Mouse (Mus musculus) intestine, postnatal 0 days (tissue): Measurements from ENCODE around the gene Llgl2. TPM values are rescaled to one million over a fixed set of nuclear protein-coding genes. Genes with fewer than 3 reads are reported as not detected.

ENCODE experiments used
- ATAC-seq: fragments of 200-750 bp; cut with Nextera tagmentation; 2 replicates; pipeline ENCODE4 v1.8.0; 2017; ENCODE audit warnings: mild to moderate bottlenecking, moderate TSS enrichment, moderate library complexity
- H3K27ac ChIP-seq: fragments of 300-500 bp; sonication (generic); 2 replicates; pipeline ENCODE4 v1.5.1; 2014; ENCODE audit warnings: mild to moderate bottlenecking, low read depth, low read length, moderate library complexity
- H3K27me3 ChIP-seq: fragments of 300-500 bp; sonication (generic); replicated peaks from 2 replicates; pipeline ENCODE4 v1.6.1; 2014; ENCODE audit warnings: low read length, mixed read lengths; ENCODE audit not compliant: control insufficient read depth, insufficient read depth
- H3K36me3 ChIP-seq: fragments of 300-500 bp; sonication (generic); 2 replicates; pipeline ENCODE4 v1.6.1; 2014; ENCODE audit warnings: mild to moderate bottlenecking, moderate library complexity; ENCODE audit not compliant: control insufficient read depth, insufficient read depth
- H3K4me1 ChIP-seq: fragments of 300-500 bp; sonication (generic); replicated peaks from 2 replicates; pipeline ENCODE4 v1.6.1; 2014; ENCODE audit warnings: antibody characterized with exemption, low read length, mixed read lengths; ENCODE audit not compliant: control insufficient read depth, insufficient read depth
- H3K4me2 ChIP-seq: fragments of 300-500 bp; sonication (generic); replicated peaks from 2 replicates; pipeline ENCODE4 v1.6.1; 2014; ENCODE audit warnings: low read depth, mild to moderate bottlenecking, moderate library complexity
- H3K4me3 ChIP-seq: fragments of 300-500 bp; sonication (generic); 2 replicates; pipeline ENCODE4 v1.5.1; 2014; ENCODE audit warnings: low read depth, low read length
- H3K9ac ChIP-seq: fragments of 300-500 bp; sonication (generic); 2 replicates; pipeline ENCODE4 v1.6.1; 2014; ENCODE audit warnings: mild to moderate bottlenecking, low read depth, low read length
- H3K9me3 ChIP-seq: fragments of 300-500 bp; sonication (generic); 2 replicates; pipeline ENCODE4 v1.6.1; 2016; ENCODE audit warnings: mixed run types; ENCODE audit not compliant: control insufficient read depth
- CTCF ChIP-seq: sonication (generic); IDR thresholded peaks from 2 replicates; pipeline ENCODE4 v1.5.1; 2016; ENCODE audit warnings: low read depth, mild to moderate bottlenecking, control low read depth, antibody characterized with exemption, moderate library complexity
- WGBS: fragments of 180-500 bp; shearing (Covaris S2); extraction: QIAGEN DNeasy Blood & Tissue Kit; methylation state at CpG from one replicate; pipeline ENCODE4 v1.1.7; 2014; 5-methylcytosine and 5-hydroxymethylcytosine counted together
- microRNA-seq: library from miRNA; unstranded; fragments of <30 nt; microRNA quantifications from one replicate; pipeline ENCODE4, GENCODE M21; 2016
- polyA plus RNA-seq: library from polyadenylated mRNA; unstranded; fragments of >200 nt; fragmentation: Nextera tagmentation; extraction: Ambion mirVana; gene quantifications from 2 replicates; pipeline ENCODE4 v1.2.1, GENCODE M21; 2015

The Llgl2 gene
- polyA plus RNA-seq, 1 experiment from 2014 or later, result 61.8 TPM

DNA sequence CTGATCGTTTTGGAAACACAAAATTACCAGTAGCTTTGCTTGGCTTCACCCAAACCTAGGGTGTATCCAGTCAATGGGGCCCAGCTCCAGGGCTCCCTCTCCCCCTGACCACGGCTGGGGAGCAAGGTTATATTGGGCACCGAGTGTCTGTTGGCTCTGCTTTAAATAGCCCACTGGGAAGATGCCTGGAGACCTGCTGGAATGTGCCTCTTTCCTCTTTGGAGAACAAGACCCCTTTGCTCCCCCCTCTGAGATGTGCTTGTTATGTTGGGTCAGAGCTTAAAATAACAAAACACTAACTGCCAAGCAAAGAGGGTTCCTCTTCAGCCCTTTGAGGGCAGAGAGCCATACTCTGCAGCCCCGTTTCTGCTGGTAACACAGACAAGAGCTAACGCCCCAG lies 78.3 kb downstream of the Llgl2 start:
- ATAC-seq, result no peak
- TF ChIP-seq CTCF, result no peak
- Histone ChIP-seq H3K36me3 (peaks cover 4% of the 10 kb centered on the region; the same call in 1 of the 2 replicates), H3K4me3 (no peak overlapping the region), H3K27ac (no peak overlapping the region), H3K9ac (no peak overlapping the region), H3K9me3 (no peaks in the 10 kb centered on the region), H3K4me1 (peaks cover 20% of the 10 kb centered on the region), H3K27me3 (no peaks in the 10 kb centered on the region), H3K4me2 (no peak overlapping the region)
- WGBS, result 83% methylated on average over 5 of the region's 5 CpGs

- no peak for TF ChIP-seq CTCF
- peaks cover 20% of the 10 kb centered on the region for H3K4me1 ChIP-seq
- no peak overlapping the region for H3K4me2 ChIP-seq
- no peak for ATAC-seq
- H3K27ac ChIP-seq, result 0 out of 2 replicates have a peak overlapping the region, but pooled peaks have one; percentile 60
- peaks cover 4% of the 10 kb centered on the region; the same call in 1 of the 2 replicates for H3K36me3 ChIP-seq
- H3K4me3 ChIP-seq, result no peak overlapping the region
- H3K9ac ChIP-seq, result no peak overlapping the region
- H3K9me3 ChIP-seq, result no peaks in the 10 kb centered on the region
- H3K27me3 ChIP-seq, result no peaks in the 10 kb centered on the region
- 41% methylated on average over 1 of the region's 1 CpGs for WGBS
Observed at GRCm38 (mm10) chr11:115902831-115903230, 79.0 kb downstream of the Llgl2 start.

GRCm38 (mm10) chr11:115903384-115904230 lies 79.8 kb downstream of the Llgl2 start:
- H3K9ac ChIP-seq, result no peak overlapping the region
- H3K27ac ChIP-seq, result peak overlapping the region; percentile 60; the same call in 1 of the 2 replicates
- peaks cover 20% of the 10 kb centered on the region for H3K4me1 ChIP-seq
- no peak overlapping the region for H3K4me2 ChIP-seq
- ATAC-seq, result peak; percentile 35; the same call in 1 of the 2 replicates
- 44% methylated on average over 11 of the region's 11 CpGs for WGBS
- H3K27me3 ChIP-seq, result no peaks in the 10 kb centered on the region
- no peak for TF ChIP-seq CTCF
- no peaks in the 10 kb centered on the region for H3K9me3 ChIP-seq
- H3K36me3 ChIP-seq, result peaks cover 4% of the 10 kb centered on the region; the same call in 1 of the 2 replicates
- H3K4me3 ChIP-seq, result no peak overlapping the region

DNA sequence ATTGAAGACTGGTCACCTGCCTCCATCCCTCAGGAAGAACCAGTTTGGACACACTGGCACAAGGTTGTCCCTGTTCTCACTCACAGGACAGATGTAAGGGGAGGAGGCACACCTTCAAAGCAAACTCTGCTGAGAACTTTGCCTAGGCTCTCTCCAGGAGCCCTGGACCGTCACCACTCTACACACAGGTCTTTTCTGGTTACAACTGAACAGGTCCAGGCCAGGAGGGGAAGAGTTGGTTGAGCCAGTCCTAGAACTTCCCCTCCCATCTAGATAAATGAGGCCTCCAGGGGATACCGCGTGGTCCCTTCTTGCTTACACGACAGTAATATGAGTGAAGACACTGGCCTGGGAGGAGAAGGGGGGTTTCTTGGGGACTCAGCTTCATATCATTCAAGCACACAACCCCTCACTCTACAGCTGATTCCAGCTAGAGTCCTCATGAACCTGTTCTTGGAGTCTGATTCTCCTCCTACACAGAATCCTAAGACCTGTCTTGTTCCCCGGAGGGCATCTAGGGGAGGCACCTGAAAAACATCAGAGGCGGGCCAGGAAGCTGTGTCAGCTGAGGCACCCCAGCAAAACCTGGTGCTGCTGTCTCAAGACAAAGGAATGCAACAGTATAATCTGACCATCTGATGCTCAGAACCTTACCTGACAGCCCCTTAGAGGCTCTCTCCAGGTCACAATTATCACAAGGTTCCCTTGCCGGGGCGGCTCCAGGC lies 80.5 kb downstream of the Llgl2 start:
- 51% methylated on average over 8 of the region's 8 CpGs for WGBS
- H3K27me3 ChIP-seq, result no peaks in the 10 kb centered on the region
- H3K4me2 ChIP-seq, result no peak overlapping the region
- peaks cover 4% of the 10 kb centered on the region; the same call in 1 of the 2 replicates for H3K36me3 ChIP-seq
- H3K9me3 ChIP-seq, result no peaks in the 10 kb centered on the region
- peaks cover 20% of the 10 kb centered on the region for H3K4me1 ChIP-seq
- no peak overlapping the region for H3K4me3 ChIP-seq
- TF ChIP-seq CTCF, result no peak
- H3K27ac ChIP-seq, result 0 out of 2 replicates have a peak overlapping the region, but pooled peaks have one; percentile 60
- H3K9ac ChIP-seq, result no peak overlapping the region
- ATAC-seq, result no peak

Small RNA genes lying within 50 kb of the gene (microRNA-seq; reads per million reads assigned to microRNA genes)
- not detected for gene Mir5621

Other genes starting within 250 kb of the Llgl2 start
- gene Mrps7, start 220.1 kb upstream of the Llgl2 start, polyA plus RNA-seq, result 51.6 and 52.2 TPM in 2 replicates
- gene Gga3, start 220.0 kb upstream of the Llgl2 start, polyA plus RNA-seq, result 5.7 and 5.8 TPM in 2 replicates
- 43.0 and 48.9 TPM in 2 replicates for gene Mif4gd, start 211.1 kb upstream of the Llgl2 start, polyA plus RNA-seq
- gene Slc25a19, start 195.8 kb upstream of the Llgl2 start, polyA plus RNA-seq, result 19.1 and 19.5 TPM in 2 replicates
- 60.5 and 61.3 TPM in 2 replicates for gene Grb2, start 115.5 kb upstream of the Llgl2 start, polyA plus RNA-seq
- 8.2 and 8.6 TPM in 2 replicates for gene Tmem94, start 58.6 kb upstream of the Llgl2 start, polyA plus RNA-seq
- gene Caskin2, start 10.4 kb upstream of the Llgl2 start, polyA plus RNA-seq, result 7.4 and 7.6 TPM in 2 replicates
- gene Tsen54, start 9.3 kb upstream of the Llgl2 start, polyA plus RNA-seq, result 16.7 and 17.0 TPM in 2 replicates
- gene Myo15b, start 34.4 kb downstream of the Llgl2 start, polyA plus RNA-seq, result 332 and 377 TPM in 2 replicates
- 1.9 and 3.4 TPM in 2 replicates for gene Smim5, start 75.9 kb downstream of the Llgl2 start, polyA plus RNA-seq
- 29.6 and 32.9 TPM in 2 replicates for gene Smim6, start 88.0 kb downstream of the Llgl2 start, polyA plus RNA-seq
- gene Sap30bp, start 109.2 kb downstream of the Llgl2 start, polyA plus RNA-seq, result 27.5 and 28.8 TPM in 2 replicates
- gene Recql5, start 109.4 kb downstream of the Llgl2 start, polyA plus RNA-seq, result 6.8 and 8.2 TPM in 2 replicates
- 16.6 and 17.8 TPM in 2 replicates for gene Itgb4, start 150.7 kb downstream of the Llgl2 start, polyA plus RNA-seq
- gene Galk1, start 188.7 kb downstream of the Llgl2 start, polyA plus RNA-seq, result 387 and 418 TPM in 2 replicates
- 1,144 and 1,190 TPM in 2 replicates for gene H3f3b, start 203.9 kb downstream of the Llgl2 start, polyA plus RNA-seq
- gene Unk, start 206.3 kb downstream of the Llgl2 start, polyA plus RNA-seq, result 7.4 and 8.8 TPM in 2 replicates